In the genomic region with DNA sequence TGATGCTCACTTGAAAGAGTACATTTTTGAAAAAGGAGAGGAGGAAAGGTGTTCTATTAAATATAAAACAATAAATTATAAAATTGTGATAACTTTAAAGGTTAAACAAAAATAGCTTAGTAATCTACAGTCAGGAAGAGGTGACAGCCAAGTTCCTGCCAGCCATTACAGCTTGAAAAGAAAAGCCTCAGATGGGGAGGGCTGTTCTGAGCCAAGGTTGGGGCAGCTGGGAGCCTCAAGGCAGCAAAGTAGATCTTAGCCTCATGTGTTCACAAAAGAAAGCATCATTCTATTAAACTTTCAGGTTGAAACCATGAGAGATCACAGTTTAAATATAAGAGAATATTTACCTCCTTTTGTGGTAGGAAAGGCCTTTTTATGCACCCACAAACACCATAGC, we compare ENCODE assay signal across 22 mouse cellular contexts. TPM values are rescaled to one million over a fixed set of nuclear protein-coding genes. Genes with fewer than 3 reads are reported as not detected.
DNase-seq lines count a peak whose midpoint lies in the region; ATAC-seq lines count a peak whose summit lies in the region.
"Had no signal": no experiment of that assay in that cellular context is flagged by ENCODE, and none has a peak within 500 bp of the region (broad histone marks: within the 10 kb centered on the region; RNA-seq: fewer than 3 reads in every experiment).

No protein-coding gene starts in this region.

- no peaks in the 10 kb centered on the region for H3K9me3 ChIP-seq in forebrain, embryonic 14.5 days (replicated peaks; ENCODE audit: control insufficient read depth, low read length)
- H3K9me3 ChIP-seq in forebrain, embryonic 10.5 days = no peaks in the 10 kb centered on the region
- H3K9me3 ChIP-seq in forebrain, embryonic 16.5 days (ENCODE audit: control insufficient read depth, low read length) = no peaks in the 10 kb centered on the region
- no peaks in the 10 kb centered on the region for H3K9me3 ChIP-seq in forebrain, embryonic 13.5 days (replicated peaks)
- H3K9me3 ChIP-seq: embryonic facial prominence, embryonic 10.5 days; embryonic facial prominence, embryonic 12.5 days; G1E had no signal

- H3K27me3 ChIP-seq in forebrain, embryonic 14.5 days (replicated peaks; ENCODE audit: control insufficient read depth, insufficient read depth, low read length) = no peaks in the 10 kb centered on the region
- H3K27me3 ChIP-seq in forebrain, embryonic 10.5 days (ENCODE audit: poor library complexity, severe bottlenecking) = peaks cover 27% of the 10 kb centered on the region
- H3K27me3 ChIP-seq in forebrain, embryonic 16.5 days (replicated peaks; ENCODE audit: control insufficient read depth, insufficient read depth, low read length) = peaks cover 3% of the 10 kb centered on the region; the same call in 1 of the 2 replicates
- H3K27me3 ChIP-seq in forebrain, embryonic 13.5 days = peaks cover 29% of the 10 kb centered on the region
- H3K27me3 ChIP-seq: CH12.LX had no signal

- H3K36me3 ChIP-seq in forebrain, embryonic 14.5 days (ENCODE audit: control insufficient read depth, insufficient read depth, low read length) = no peaks in the 10 kb centered on the region
- no peaks in the 10 kb centered on the region for H3K36me3 ChIP-seq in forebrain, embryonic 10.5 days (replicated peaks)
- no peaks in the 10 kb centered on the region for H3K36me3 ChIP-seq in forebrain, embryonic 16.5 days (ENCODE audit: control insufficient read depth, insufficient read depth)
- no peaks in the 10 kb centered on the region for H3K36me3 ChIP-seq in forebrain, embryonic 13.5 days (ENCODE audit: poor library complexity, severe bottlenecking)
- H3K36me3 ChIP-seq: embryonic facial prominence, embryonic 10.5 days; embryonic facial prominence, embryonic 12.5 days; G1E had no signal

- no peak overlapping the region for H3K27ac ChIP-seq in forebrain, embryonic 14.5 days (ENCODE audit: low read depth, low read length)
- H3K27ac ChIP-seq in forebrain, embryonic 10.5 days = no peak overlapping the region
- peak overlapping the region; percentile 5 for H3K27ac ChIP-seq in forebrain, embryonic 16.5 days (ENCODE audit: low read length)
- H3K27ac ChIP-seq in forebrain, embryonic 13.5 days = no peak overlapping the region
- H3K27ac ChIP-seq: embryonic facial prominence, embryonic 10.5 days; embryonic facial prominence, embryonic 12.5 days had no signal

- H3K4me2 ChIP-seq in forebrain, embryonic 14.5 days (ENCODE audit: low read length) = no peak overlapping the region
- no peak overlapping the region for H3K4me2 ChIP-seq in forebrain, embryonic 16.5 days (ENCODE audit: low read length)
- H3K4me2 ChIP-seq in forebrain, embryonic 13.5 days = no peak overlapping the region
- H3K4me2 ChIP-seq: embryonic facial prominence, embryonic 12.5 days had no signal

- peak; percentile 47 for DNase-seq in forebrain, embryonic 14.5 days (ENCODE audit: low spot score)
- no peak for DNase-seq in forebrain, embryonic 10.5 days (ENCODE audit: extremely low spot score, low spot score)
- DNase-seq in brain, adult 2 months (ENCODE audit: low read depth, low spot score) = peak; percentile 8
- no peak for DNase-seq in testis, postnatal 10 days (ENCODE audit: low spot score)
- DNase-seq: adrenal gland, adult 8-10 months; adrenal gland, postnatal 14 days; adrenal gland, postnatal 36 days; B cell, adult 2 months; cerebellum, adult 11-12 months; cerebellum, adult 2 months; cerebellum, adult 9-10 months; cerebellum, postnatal 10 days; cerebellum, postnatal 25 days had no signal

- H3K9ac ChIP-seq in forebrain, embryonic 14.5 days (ENCODE audit: low read length) = no peak overlapping the region
- no peak overlapping the region for H3K9ac ChIP-seq in forebrain, embryonic 16.5 days (replicated peaks; ENCODE audit: low read depth, low read length)
- H3K9ac ChIP-seq in forebrain, embryonic 13.5 days = no peak overlapping the region
- H3K9ac ChIP-seq: embryonic facial prominence, embryonic 12.5 days had no signal

- no peak for ATAC-seq in forebrain, embryonic 14.5 days
- ATAC-seq in forebrain, embryonic 16.5 days = no peak
- no peak for ATAC-seq in forebrain, embryonic 13.5 days
- ATAC-seq: activated CD4-positive, CD25-positive, alpha-beta regulatory T cell, adult 4 months; CD4-positive, CD25-positive, alpha-beta regulatory T cell, adult 4 months; Patski had no signal

- 0 out of 2 replicates have a peak, but pooled peaks cover 3% of the 10 kb centered on the region for H3K4me1 ChIP-seq in forebrain, embryonic 14.5 days (ENCODE audit: control insufficient read depth, insufficient read depth, low read length)
- peaks cover 25% of the 10 kb centered on the region for H3K4me1 ChIP-seq in forebrain, embryonic 10.5 days
- H3K4me1 ChIP-seq in forebrain, embryonic 16.5 days (replicated peaks; ENCODE audit: control insufficient read depth, insufficient read depth, low read length) = peaks cover 10% of the 10 kb centered on the region
- H3K4me1 ChIP-seq in forebrain, embryonic 13.5 days = peaks cover 13% of the 10 kb centered on the region

- no peak overlapping the region for H3K4me3 ChIP-seq in forebrain, embryonic 14.5 days (ENCODE audit: low read depth, low read length)
- H3K4me3 ChIP-seq in forebrain, embryonic 10.5 days = no peak overlapping the region
- no peak overlapping the region for H3K4me3 ChIP-seq in forebrain, embryonic 16.5 days (replicated peaks; ENCODE audit: low read length)
- H3K4me3 ChIP-seq in forebrain, embryonic 13.5 days = no peak overlapping the region
- H3K4me3 ChIP-seq: embryonic facial prominence, embryonic 10.5 days; embryonic facial prominence, embryonic 12.5 days had no signal

RNA-seq across cellular contexts. Expression of gene Ak8, which starts 30.7 kb away (rescaled TPM):
- 2.0 and 2.2 TPM in 2 replicates for polyA plus RNA-seq in forebrain, embryonic 14.5 days (2014; fragmentation: Nextera tagmentation; extraction: Ambion mirVana)
- 0.68 and 0.69 TPM in 2 replicates for polyA plus RNA-seq in forebrain, embryonic 10.5 days (2016; fragmentation: Nextera tagmentation; extraction: Ambion mirVana)
- 1.0 and 1.5 TPM in 2 replicates for polyA plus RNA-seq in forebrain, embryonic 16.5 days (2015; fragmentation: Nextera tagmentation; extraction: Ambion mirVana)
- polyA plus RNA-seq in forebrain, embryonic 13.5 days (2015; fragmentation: Nextera tagmentation; extraction: Ambion mirVana) = 0.83 and 1.1 TPM in 2 replicates
- polyA plus RNA-seq: activated CD4-positive, CD25-positive, alpha-beta regulatory T cell, adult 4 months; CD4-positive, CD25-positive, alpha-beta regulatory T cell, adult 4 months had no signal

RNA-seq across cellular contexts. Expression of gene Spaca9, which starts 31.1 kb away (rescaled TPM):
- 1.8 and 2.8 TPM in 2 replicates for polyA plus RNA-seq in forebrain, embryonic 14.5 days (2014; fragmentation: Nextera tagmentation; extraction: Ambion mirVana)
- 2.7 and 3.3 TPM in 2 replicates for polyA plus RNA-seq in forebrain, embryonic 10.5 days (2016; fragmentation: Nextera tagmentation; extraction: Ambion mirVana)
- 1.4 and 2.1 TPM in 2 replicates for polyA plus RNA-seq in forebrain, embryonic 16.5 days (2015; fragmentation: Nextera tagmentation; extraction: Ambion mirVana)
- polyA plus RNA-seq in forebrain, embryonic 13.5 days (2015; fragmentation: Nextera tagmentation; extraction: Ambion mirVana) = 1.6 and 2.8 TPM in 2 replicates
- polyA plus RNA-seq: CD4-positive, CD25-positive, alpha-beta regulatory T cell, adult 4 months had no signal

Comparison
In these comparisons a context has a peak if more than half of its experiments do, and no peak if none do; other contexts are left out.
1. DNase-seq: peak in forebrain, embryonic 14.5 days (single experiment) and brain, adult 2 months (single experiment); none in forebrain, embryonic 10.5 days (single experiment) and testis, postnatal 10 days (single experiment).